Mouse (Mus musculus) olfactory bulb, adult 2 months (tissue): ENCODE results near the gene Tnfrsf1a.

Experiments used
- CTCF ChIP-seq: fragments of 200-500 bp; IDR thresholded peaks from 2 replicates; pipeline ENCODE4 v1.5.1; 2012; ENCODE audit warnings: low read depth, mild to moderate bottlenecking, low read length, moderate library complexity; ENCODE audit not compliant: insufficient read depth
- POLR2A ChIP-seq: fragments of 200-500 bp; IDR thresholded peaks from 2 replicates; pipeline ENCODE4 v1.6.1; 2012; ENCODE audit warnings: mild to moderate bottlenecking, low read depth, low read length, moderate library complexity; ENCODE audit not compliant: insufficient read depth

- no peak for TF ChIP-seq POLR2A
- TF ChIP-seq CTCF: no peak
Observed at GRCm38 (mm10) chr6:125353221-125353620, 4.1 kb downstream of the Tnfrsf1a start.
